Mouse (Mus musculus): ENCODE data around the gene Gosr1.

GRCm38 (mm10) chr11:76739125-76739524 lies 24.3 kb downstream of the Gosr1 start:
- TF ChIP-seq TAL1 (IDR thresholded peaks at IDR 0.05; ENCODE audit: low read length): no peak
- no peak for TF ChIP-seq GATA1 (IDR thresholded peaks at IDR 0.05; ENCODE audit: low read length)

Measured in erythroblast, embryonic 14.5 days (primary cell).